Mouse (Mus musculus): ENCODE measurements around the gene 4932438A13Rik. TPM values are rescaled to one million over a fixed set of nuclear protein-coding genes. Genes with fewer than 3 reads are reported as not detected.

Gene 4932438A13Rik
- polyA plus RNA-seq (2014; fragmentation: Illumina TruSeq; extraction: RNeasy Lipid Tissue Mini Kit (QIAGEN cat#74804); ENCODE audit: low read depth, low replicate concordance): 83.0 TPM

DNA sequence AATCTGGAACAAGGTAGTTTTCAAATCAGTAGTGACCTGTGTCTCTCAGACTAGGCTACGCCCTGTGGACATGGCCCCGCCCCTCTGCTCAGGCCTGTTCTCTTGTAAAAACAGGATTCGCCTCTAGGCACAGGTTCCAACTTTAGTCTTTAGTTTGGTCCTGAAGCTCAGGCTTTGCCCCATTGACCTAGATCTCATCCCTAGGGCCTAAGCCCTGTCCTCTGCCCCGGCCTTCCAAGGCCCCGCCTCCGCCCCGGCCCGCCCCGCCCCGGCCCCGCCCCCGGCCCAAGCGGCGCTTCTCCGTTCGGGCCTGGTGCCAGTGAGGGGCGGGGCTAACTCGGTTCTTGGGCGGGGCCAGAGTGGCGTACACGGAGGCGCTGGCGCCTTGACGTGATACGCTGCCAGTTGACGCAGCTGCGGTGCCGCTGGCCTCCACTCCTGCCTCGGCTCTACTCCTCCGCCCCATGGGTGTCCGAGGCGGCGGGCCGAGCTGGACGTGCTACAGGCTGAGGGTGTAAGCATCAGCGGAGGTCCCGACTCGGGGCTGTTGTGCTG is at the start of gene 4932438A13Rik:
Gene 4932438A13Rik (plus strand): TSS at position 384 of the 555 bp plus-strand sequence.

GRCm38 (mm10) chr3:37063406-37063805 is 200.5 kb downstream of the 4932438A13Rik start, which contains the start of gene Adad1:
Gene Adad1 (plus strand): TSS chr3:37063527.

Other genes starting within 250 kb of the 4932438A13Rik start
- gene Bbs7, start 249.6 kb upstream of the 4932438A13Rik start, polyA plus RNA-seq (2014; fragmentation: Illumina TruSeq; extraction: RNeasy Lipid Tissue Mini Kit (QIAGEN cat#74804); ENCODE audit: low read depth, low replicate concordance): 24.6 TPM
- 10.6 TPM for gene Trpc3, start 172.9 kb upstream of the 4932438A13Rik start, polyA plus RNA-seq (2014; fragmentation: Illumina TruSeq; extraction: RNeasy Lipid Tissue Mini Kit (QIAGEN cat#74804); ENCODE audit: low read depth, low replicate concordance)
- gene Adad1, start 200.4 kb downstream of the 4932438A13Rik start, polyA plus RNA-seq (2014; fragmentation: Illumina TruSeq; extraction: RNeasy Lipid Tissue Mini Kit (QIAGEN cat#74804); ENCODE audit: low read depth, low replicate concordance): not detected